Mouse (Mus musculus): ENCODE data around the gene Hist1h1t.
"Not testable (repeated sequence)": the region's sequence is repeated elsewhere in the genome, so short reads cannot be mapped to it uniquely, and the experiment has no call there.

Gene Hist1h1t

DNA sequence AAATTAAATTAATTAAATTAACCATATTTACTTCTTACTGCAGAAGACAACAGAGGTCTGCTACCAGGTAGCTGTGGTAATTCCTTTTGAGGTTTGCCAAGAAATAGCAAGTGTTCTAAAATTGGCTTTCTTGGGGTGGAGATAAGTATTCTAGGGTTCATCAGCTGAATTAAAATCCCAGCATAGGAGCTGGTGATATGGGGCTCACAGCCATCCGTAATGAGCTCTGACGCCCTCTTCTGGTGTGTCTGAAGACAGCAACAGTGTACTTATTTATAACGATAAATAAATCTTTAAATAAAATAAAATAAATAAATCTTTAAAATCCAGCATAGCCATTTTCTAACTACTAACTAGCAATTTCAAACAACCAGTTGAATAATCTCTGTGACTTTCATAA lies 4.2 kb downstream of the Hist1h1t start:
- DNase-seq (ENCODE audit: low read depth, low spot score), result no peak

DNA sequence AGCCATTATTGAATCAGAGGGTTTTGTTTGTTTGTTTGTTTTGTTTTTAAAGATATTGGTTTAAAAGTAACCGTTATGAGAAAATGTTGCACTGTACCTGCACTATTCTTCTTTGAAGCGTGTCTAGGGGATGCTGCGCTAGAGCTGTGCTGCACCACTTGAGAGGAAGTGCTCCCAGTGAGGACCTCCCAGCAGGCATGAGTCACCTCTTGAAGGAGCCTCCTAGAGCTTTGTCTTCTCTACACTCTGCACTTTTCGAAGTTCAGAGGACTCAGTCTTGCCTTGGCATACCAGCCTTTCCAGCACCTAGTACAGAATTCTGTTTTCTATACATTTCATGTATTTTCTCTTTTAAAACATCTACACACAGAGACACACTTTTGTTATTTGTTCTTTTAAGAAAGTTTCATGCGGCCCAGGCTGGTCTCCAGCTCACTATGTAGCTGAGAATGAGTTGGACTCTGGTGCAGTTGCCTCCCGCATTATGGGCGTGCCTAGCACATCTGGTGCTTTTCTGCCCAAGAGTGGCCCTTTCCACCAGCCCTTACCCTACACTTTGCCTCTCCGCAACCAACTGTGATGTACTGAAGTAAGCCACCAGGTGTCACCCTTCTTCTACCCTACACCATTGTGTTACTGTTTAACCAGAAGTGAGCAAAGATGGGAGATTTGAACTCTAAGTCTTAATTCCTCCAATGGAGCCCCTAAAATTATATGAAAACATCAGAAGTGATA lies 5.3 kb downstream of the Hist1h1t start:
- peak; percentile 91 for DNase-seq (ENCODE audit: low read depth, low spot score)

DNA sequence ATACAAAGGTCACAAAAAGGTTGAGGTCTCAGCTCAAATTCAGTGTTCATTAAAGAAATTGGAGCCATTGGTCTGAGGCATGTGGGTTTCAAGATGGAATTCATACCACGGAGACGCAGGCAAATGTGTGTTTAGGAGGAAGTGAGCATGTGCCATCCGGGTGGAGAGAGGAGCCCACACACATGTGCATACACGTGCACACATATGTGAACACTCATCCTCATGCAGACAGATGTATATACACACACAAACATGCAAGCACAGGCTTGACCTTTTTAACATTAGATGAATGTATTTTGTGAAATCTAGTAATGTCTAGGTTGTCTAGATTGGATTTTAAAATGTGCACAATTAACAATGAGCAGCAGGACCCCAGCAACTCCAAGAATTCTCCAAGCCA lies 6.6 kb downstream of the Hist1h1t start:
- DNase-seq (ENCODE audit: low read depth, low spot score), result no peak

DNA sequence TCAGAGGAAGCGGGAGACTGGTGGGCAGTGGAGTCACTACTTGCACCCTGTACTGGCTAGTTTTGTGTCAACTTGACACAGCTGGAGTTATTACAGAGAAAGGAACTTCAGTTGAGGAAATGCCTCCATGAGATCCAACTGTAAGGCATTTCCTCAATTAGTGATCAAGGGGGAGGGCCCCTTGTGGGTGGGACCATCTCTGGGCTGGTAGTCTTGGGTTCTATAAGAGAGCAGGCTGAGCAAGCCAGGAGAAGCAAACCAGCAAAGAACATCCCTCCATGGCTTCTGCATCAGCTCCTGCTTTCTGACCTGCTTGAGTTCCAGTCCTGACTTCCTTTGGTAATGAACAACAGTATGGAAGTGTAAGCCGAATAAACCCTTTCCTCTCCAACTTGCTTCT lies 7.2 kb downstream of the Hist1h1t start:
- DNase-seq (ENCODE audit: low read depth, low spot score), result not testable (repeated sequence)

DNA sequence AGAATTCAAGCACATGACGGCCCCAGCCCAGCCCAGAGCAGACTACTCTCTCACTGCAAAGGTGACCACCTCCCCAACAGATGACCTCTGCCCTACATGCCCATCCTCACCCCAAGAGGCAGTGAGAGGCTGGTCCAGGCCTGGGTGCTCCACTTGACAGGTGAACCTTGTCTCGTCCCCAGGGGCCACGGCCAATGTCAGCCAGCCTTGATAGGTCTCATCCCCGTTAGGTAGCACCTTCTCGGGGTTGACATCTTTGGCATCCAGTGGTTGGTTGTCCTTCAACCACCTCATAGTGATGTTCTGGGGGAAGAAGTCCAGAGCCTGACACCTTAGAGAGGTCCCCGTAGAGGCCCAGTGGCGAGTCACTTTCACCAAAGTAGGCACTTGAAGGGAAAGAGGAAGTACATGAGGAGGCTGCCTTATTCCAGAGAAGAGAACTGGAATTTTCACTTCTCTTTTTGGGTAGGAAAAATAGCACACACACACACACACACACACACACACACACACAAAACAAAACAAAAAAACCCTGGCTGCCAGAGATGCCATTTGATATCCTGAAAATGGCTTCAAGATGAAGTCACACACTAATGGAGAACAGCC lies 10.2 kb downstream of the Hist1h1t start:
- no peak for DNase-seq (ENCODE audit: low read depth, low spot score)

DNA sequence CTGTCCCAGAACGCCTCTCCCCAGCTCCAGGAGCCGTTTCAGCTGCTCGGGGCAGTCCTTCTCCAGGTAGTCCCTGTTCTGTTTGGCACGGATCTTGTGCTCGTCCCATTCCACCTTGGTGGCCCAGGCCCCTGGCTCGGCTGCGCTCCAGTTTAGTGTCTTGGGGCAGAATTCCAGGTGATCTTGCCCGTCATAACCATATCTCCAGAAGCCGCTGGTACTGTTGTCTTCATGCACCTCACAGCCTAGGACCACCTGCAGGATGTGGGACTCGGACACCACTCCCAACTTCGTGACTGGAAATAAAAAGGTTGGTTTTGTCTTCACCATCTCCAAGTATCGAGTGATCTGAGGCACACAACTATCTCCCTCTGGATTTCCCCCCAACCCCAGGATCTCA lies 11.2 kb downstream of the Hist1h1t start:
- no peak for DNase-seq (ENCODE audit: low read depth, low spot score)

DNA sequence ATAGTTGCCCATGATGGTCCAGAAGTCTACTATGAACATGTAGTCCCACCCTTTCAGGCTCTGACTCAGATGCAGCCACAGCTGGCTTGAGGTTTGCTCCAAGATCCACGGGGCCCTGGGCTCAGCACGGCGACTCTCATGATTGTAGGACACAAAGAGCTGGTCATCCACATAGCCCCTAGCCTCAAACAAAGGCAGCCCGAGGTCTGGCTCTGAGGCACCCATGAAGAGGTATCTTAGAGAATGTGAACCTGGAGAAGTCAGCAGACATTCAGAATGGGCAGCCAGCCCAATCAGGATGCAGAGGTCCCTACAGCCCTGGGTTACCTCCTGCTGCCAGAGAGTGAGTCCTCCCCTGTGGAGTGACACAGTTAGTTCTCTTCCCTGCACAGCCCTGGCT lies 12.4 kb downstream of the Hist1h1t start:
- DNase-seq (ENCODE audit: low read depth, low spot score), result no peak

DNA sequence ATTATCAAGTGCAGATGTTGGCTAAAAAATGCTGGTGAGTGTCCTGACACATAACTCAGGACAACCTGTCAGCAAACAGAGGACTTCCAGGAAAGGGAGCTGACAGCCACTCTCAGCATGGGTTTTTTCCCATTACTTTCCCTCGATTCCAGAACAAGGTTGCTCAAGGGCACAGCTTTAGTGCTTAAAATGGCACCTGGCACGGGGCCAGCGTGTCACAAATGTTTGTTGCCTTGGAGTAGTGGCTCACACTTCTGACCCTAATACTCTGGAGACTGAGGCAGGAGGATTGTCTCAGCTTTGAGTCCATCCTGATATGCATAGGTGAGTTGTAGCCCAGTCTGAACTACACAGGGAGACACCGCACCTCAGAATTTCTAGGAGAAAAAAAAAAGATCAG lies 13.0 kb downstream of the Hist1h1t start:
- no peak for DNase-seq (ENCODE audit: low read depth, low spot score)

DNA sequence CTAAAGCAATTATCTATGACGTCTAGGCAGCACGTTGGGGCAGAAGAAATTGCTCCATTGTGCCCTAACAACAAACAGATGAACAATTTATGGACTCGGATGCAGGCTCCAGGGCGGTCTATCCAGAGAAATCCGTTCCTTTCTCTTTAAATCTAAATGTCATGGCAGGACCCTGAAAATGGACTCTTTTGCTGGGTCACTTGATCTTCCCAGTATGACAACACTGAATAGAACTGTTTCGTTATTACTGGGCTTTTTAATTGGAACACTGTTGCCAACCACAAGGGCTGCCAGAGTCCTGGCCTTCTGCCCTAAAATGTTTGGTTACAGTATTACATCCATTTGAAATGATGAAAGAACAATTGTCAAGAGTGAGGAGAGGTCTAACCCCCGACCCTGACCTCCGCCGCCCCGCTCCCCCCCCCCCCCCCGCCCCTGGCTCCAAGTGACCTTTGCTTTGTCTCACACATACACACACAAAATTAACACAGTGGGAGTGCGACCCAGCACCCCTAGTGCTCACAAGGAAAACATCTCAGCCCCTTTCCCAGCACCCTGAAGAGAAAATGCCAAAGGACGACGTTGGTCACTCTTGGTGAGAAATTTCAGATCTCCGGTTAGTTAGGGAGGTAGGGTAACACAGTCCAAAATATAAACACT lies 14.2 kb downstream of the Hist1h1t start:
- DNase-seq (ENCODE audit: low read depth, low spot score), result no peak

DNA sequence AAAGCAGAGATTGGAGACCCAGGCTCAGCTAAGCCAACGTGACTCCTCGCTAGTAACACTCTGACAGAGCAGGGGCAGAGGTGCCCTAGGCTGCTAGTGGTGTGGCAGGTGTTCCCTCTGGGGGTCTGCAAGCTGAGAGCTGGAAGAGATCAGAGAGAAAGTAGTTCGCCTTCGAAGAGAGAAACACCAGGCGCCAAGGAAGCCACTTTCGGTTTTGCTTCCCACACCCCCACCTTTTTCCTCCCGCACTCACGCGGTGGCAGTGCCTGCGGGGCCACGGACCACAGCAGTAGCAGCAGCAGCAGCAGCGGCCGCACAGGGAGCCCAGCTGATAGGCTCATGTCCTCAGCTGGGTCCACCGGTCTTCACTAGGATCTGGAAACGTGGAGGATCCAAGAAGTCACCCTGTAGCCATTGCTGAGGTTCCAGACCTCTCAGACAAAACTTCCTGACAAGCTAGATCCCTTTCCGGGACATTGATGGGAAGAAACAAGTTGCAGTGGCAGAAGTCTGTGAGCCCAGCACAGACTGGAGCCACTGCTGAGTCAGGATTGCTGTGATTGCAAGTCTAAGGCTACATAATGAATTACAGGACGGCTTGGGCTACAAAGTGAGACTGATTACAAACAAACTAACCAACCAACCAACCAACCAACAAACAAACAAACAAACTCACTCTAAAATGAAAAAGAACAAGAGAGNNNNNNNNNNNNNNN lies 14.9 kb downstream of the Hist1h1t start, which contains the start of gene Hfe:
Hfe (minus strand) TSS at position 481 of the 716 bp plus-strand sequence.
- DNase-seq (ENCODE audit: low read depth, low spot score), result peak; percentile 58

DNA sequence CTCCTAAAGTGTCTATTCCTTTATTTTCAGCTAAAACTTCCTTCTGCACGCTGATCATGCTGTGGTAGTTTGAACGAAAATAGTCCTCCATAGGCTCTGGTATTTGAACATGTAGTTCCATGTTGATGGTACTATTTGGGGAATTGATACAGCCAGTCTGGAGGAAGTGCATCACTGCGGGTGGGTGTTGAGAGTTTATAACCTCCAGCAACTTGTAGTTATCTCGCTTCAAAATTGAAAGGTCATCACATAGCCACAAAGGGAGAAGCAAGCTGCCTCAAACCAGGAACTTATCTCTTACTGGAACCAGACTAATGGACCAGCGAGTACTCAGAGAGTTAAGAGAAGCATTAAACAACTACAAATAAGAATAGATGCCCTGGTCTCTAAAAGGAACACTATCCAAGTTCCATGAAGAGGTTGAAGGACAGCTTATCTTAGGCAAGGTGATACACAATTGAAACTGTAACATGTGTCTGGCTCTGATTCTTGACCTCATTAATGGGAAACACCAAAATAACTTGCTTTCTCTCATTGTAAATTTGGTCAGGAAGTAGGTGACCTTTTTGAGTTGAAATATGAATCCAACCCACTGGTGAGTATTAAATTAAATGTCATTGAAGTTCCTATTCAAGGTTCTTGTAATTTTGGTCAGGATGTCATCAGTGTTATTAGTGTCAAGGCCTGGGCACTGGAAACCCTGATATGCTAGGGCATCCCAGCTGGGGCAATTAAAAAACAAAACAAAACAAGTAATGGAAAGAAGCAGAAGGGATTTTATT lies 20.8 kb downstream of the Hist1h1t start:
- no peak for DNase-seq (ENCODE audit: low read depth, low spot score)

DNA sequence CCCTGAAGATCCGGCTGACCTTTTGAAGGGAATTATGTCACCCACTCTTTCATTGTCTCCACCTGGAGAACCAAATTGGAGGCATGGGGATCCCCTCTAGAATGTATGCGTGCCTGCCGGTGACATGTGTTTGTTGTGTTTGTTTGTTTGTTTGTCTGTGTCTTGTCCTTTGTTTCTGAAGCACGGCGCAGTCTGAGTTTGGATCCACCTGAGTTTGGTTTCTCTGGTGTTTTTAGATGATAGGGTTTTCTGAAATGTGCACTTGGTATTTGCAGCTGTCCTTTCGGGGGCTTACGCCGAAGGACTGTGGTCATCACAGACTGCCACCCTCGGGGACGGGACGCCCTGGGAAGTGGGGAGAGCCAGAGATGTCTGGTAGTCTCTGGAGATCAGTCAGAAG lies 21.6 kb downstream of the Hist1h1t start:
- no peak for DNase-seq (ENCODE audit: low read depth, low spot score)

DNA sequence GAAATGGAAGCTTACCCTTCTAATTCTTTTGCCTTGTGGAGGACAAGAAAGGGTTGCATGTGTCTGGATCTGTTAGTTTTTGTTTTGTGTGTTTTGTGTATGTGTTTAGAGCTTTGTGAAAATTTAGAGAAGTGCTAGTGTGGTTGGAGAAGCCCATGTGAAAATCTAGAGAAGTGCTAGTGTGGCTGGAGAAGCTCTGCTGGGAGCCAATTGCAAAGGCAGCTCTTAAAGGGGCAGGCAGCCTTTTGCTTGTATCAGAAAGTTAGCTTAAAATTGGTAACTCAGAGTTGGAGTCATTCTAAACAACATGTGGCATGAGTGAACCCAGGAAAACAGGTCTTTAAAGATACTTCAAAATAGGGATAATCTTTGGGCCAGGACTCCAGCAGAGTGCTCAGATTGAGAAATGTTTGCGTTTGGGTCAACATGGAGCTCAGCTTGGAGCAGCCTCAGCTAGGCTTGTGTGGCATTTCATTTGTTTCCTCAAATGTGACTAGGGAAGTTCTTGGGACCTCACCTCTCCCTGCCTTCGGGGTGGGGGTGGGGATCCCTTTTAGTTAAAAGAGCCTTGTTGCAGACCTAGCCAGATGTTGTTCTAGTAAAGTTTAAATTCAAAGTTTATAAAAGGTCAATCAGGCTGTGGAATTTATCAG lies 22.1 kb downstream of the Hist1h1t start:
- DNase-seq (ENCODE audit: low read depth, low spot score), result not testable (repeated sequence)

DNA sequence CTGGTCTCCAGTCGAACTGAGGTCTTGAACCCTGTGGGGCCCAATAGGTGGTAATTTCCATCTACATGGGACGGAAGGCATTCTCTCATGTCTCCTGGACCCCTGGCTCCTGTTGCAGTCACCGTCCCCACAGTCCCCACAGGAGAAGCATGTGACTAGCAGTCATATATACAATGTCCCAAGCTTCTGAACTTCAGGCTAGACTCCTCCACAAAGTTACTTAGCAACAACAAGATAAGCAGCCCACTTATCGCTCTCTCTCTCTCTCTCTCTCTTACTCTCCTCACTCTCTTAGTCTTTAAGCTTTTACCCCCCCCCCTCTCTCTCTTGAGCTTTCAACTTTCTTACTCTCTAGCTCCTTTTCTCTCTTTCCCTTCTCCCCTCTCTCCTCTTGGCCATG lies 28.6 kb downstream of the Hist1h1t start:
- DNase-seq (ENCODE audit: low read depth, low spot score), result no peak

DNA sequence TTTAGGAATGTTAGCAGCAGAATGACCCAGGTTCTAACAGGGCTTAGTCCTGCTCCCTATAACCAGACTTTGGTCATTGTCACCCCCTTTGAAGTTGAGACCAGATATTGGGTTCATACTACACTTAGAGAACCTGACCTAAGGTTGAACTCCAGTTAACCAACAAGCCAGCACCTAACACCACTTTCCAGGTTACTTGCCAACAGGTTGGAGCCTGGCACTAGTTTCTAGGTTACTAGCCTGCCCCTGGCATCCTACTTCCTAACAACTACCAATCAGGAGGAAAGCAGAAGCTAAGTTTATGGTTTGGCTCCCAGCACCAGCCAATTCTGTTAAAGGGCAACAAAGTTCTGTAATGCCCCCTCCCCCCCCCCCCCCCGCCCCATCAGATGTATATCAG lies 29.6 kb downstream of the Hist1h1t start:
- no peak for DNase-seq (ENCODE audit: low read depth, low spot score)

DNA sequence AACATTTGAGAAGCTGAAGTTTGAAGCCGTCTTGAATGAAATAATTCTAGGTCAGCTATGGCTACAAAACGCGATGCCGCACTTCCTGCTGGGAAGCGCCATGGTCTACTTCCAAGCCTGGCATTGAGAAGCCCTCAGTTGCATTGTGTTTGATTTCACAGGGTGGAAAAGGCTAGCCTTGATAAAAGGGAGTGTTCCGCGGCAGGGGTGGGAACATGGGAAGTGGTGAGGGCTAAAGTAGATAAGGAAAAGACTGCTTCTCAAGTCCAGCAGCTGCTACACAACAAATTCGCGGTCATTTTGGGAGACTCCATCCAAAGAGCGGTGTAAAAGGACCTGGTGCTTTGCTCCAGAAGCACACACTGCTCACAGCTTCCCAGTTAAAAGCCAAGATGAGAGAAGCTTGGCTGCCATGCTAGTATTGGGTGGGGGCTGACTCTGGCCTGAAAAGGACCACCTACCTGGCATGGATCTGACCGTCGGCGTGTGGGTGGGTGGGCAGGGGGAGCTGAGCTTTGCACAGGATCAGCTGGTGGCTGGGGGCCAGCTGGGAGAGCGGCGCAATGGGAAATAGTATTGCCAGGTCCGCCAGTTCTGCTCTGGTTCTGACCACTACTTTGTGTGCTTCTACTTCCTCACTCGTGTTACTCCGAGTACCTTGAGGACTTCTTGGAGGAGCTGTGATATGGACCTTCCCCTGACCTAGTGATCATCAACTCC lies 33.0 kb downstream of the Hist1h1t start:
- DNase-seq (ENCODE audit: low read depth, low spot score), result no peak

DNA sequence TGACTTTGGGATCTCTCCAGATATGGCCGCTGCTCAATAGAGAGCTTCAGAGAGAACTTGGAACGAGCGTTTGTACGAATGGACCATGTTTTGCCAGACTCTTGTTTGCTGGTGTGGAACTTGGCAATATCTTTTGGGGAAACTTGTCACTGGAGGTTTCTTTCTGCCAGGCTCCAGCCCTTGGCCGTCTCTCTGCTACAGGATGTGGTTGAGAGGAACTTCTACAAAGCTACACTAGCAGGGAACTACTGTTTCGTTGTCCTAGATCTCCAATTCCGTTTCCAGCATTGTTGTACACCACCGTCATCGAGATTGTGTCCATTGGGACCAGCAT lies 33.5 kb downstream of the Hist1h1t start:
- no peak for DNase-seq (ENCODE audit: low read depth, low spot score)

DNA sequence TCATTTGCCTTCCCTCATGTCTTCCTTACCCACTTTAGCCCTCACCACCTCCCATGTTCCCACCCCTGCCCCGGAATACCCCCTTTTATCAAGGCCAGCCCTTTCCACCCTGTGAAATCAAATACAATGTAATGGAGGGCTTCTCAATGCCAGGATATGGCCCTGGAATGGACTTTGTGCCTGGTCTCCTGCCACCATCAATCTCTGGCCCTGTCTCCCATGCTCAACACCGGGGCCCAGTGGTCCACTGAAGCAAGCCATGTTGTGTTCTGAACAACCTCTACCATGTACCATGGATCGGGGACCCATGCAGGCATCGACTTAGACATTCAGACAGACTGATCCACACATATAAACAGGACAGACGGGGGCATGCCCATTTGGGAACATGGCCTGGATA lies 34.1 kb downstream of the Hist1h1t start:
- DNase-seq (ENCODE audit: low read depth, low spot score), result no peak

DNA sequence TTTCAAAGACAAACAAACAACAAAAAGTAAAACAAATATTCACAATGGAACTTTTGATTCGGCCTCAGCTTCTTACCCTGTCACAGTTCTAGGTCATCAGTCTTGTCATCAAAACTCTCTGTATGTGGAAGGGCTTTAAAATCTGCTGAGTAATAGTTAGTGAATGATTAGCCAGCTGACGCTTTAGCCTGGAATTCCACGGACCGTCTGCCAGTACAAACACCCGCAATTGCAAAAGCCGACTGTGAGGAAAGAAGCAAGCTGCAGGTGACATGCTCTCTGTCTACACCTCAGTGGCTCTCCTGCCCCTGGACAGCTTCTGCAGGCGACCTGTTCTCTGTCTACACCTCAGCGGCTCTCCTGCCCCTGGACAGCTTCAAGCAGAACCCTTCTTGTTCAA lies 34.9 kb downstream of the Hist1h1t start:
- DNase-seq (ENCODE audit: low read depth, low spot score), result no peak

DNA sequence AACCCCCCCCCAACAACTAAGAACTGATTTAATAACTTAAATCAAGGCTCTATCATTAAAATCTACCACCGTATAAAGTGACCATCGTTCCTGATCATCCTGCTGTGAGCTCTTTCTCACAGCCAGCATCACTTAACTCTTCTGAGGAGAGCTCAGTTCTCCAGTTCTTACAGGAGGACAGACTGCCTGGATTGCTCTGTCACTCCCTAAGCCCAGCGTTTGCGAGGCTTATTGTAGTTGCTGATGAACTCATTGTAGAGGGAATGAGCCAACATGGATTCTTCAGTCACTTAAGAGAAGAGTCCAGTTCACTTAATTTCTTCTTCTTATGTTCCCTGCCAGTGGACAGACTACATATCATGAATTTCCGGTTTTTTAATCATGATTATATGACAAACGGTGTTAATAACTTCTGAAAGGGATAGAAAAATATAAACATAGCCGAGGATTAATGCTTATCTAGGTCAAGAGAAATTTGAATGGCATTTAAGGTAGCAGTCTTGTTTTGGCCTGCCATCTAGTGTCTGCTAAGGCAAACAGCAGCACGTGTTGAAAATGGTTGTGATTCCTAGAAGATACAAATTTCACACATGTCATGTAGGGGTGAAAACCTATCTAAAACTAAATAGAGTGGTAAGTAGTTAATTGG lies 36.7 kb downstream of the Hist1h1t start:
- no peak for DNase-seq (ENCODE audit: low read depth, low spot score)

Measured in ZHBTc4 (cell line).